Mouse (Mus musculus) cortical plate, adult 2 months (tissue): Measurements from ENCODE around the gene Snu13. TPM values are rescaled to one million over a fixed set of nuclear protein-coding genes. Genes with fewer than 3 reads are reported as not detected.

Source experiments
- H3K27ac ChIP-seq: fragments of 200-500 bp; 2 replicates; pipeline ENCODE4 v1.5.1; 2012; ENCODE audit warnings: low read length, control low read depth, inconsistent platforms; ENCODE audit not compliant: insufficient read depth
- H3K4me1 ChIP-seq: fragments of 200-500 bp; 2 replicates; pipeline ENCODE4 v1.6.1; 2011; ENCODE audit warnings: low read length; ENCODE audit not compliant: control insufficient read depth, insufficient read depth
- H3K4me3 ChIP-seq: fragments of 200-500 bp; 2 replicates; pipeline ENCODE4 v1.5.1; 2011; ENCODE audit warnings: mild to moderate bottlenecking, low read length, control low read depth; ENCODE audit not compliant: insufficient read depth
- CTCF ChIP-seq: fragments of 200-500 bp; IDR thresholded peaks from 2 replicates; pipeline ENCODE4 v1.5.1; 2011; ENCODE audit warnings: mild to moderate bottlenecking, control low read depth, low read length; ENCODE audit not compliant: insufficient read depth; ENCODE audit errors: extremely low read depth
- POLR2A ChIP-seq: fragments of 200-500 bp; IDR thresholded peaks from 2 replicates; pipeline ENCODE4 v1.6.1; 2011; ENCODE audit warnings: mild to moderate bottlenecking, low read length, control low read depth; ENCODE audit not compliant: insufficient read depth; ENCODE audit errors: extremely low read depth
- polyA plus RNA-seq: library from polyadenylated mRNA; depleted of rRNA; stranded (reverse); fragments of >200 nt; gene quantifications from 2 replicates; pipeline ENCODE4 v1.2.3, GENCODE M21; 2012; rRNA removed

Gene Snu13
- 133 and 137 TPM in 2 replicates for polyA plus RNA-seq

DNA sequence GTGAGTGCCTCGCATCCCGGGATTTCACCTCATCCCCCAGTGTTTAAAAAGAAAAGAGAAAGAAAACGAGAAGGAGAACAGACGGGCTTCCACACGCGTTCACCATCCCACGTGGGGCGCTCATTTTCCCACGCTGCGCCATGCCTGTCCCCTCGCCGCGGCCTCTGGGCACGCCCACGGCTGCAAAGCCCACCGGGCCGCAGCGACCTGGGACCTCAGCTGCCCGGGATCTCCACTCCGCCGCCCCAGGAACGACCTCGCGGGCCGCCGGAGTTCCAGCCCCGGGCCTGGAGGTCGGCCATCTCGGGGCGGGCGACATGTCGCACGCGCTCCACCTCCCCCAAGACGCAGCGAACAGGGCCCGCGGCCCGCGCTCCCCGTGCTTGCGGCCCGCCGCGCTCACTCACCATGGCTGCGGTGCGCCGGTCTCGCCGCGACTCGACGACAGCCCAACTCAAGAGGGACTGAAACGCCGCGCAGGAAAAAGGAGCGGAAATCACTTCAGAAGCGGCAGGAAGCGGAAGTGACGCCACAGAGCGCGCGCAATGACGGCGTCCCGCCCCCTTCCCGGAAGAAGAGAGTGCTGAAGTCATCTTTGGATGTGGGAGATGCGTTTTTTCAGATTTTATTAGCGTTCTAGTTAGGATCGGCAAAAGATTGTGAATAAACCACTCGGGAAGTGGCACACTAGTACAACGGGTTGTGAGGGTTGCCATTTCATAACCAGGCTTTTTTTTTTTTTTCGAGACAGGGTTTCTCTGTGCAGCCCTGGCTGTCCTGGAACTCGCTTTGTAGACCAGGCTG, at the start of gene Snu13:
Gene Snu13 (minus strand): TSS at position 519 of the 804 bp plus-strand sequence.
- Histone ChIP-seq H3K4me3 (peak within 1 kb of the TSS; percentile 84), H3K27ac (peak within 1 kb of the TSS; percentile 90), H3K4me1 (peaks cover 3% of the 10 kb centered on the region; the same call in 1 of the 2 replicates)
- peak; percentile 84 for TF ChIP-seq POLR2A
- no peak for TF ChIP-seq CTCF

DNA sequence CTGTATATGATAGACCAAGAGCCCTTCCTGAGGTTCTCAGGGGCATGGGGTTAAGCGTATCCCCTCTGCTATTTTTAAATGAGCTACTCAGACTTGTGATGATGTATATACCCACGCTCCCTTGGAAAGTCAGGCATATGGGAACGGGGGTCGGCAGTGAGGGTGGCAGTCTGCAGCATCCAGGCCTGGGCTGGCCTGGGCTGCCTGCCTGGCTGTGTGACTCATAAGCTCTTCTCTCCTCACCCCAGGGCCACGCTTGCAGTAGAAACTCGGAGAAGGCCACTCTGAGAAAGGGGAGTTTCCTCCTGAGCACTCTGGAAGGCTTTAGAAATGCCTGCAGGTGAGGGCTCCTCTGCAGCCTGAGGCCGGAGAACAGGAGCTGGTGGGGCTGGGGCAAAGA, 43.7 kb upstream of the Snu13 start:
- no peak for TF ChIP-seq POLR2A
- H3K4me3 ChIP-seq = no peak overlapping the region
- H3K4me1 ChIP-seq = peaks cover 4% of the 10 kb centered on the region
- H3K27ac ChIP-seq = no peak overlapping the region

DNA sequence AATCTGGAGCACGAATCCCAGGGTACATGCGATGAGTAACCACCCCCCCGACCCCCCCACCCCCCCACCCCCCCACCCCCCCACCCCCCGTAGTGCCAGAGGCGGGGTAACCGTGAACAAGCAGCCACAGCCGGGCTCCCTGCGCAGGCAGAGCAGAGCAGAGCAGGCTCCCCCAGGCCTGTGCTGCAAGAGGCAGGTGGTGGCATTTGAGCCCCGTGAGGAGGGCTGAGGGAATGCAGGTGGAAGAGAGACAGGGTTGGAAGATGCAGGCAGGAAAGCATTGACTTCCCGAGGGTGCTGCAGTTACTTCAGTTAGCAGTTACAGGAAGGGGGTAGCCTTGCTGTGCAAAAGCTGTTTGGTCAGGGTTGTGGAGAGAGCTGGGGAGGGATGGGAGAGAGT, 39.9 kb upstream of the Snu13 start:
- TF ChIP-seq CTCF (no peak), POLR2A (no peak)
- H3K27ac ChIP-seq = no peak overlapping the region

DNA sequence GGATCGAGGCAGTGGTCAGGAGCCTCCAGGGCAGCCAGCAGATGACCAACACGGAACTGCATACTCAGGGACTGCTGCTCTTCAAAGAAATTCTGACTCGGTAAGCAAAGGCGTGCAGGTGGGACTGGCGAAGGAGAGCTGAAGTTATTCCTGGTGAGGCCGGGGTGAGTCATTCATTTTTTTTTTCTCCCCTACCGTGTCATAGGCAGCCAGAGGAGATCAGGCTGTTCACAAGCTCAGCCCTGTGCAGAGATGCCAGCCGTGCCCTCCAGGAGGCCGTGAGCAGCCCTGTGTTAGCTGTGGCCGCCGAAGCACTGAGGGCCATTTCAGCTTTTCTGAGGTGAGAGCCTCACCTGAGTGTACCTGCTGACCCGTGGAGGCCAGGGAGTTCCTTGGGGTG, 38.7 kb upstream of the Snu13 start:
- TF ChIP-seq POLR2A (peak; percentile 59; the same call in 1 of the 2 replicates), CTCF (no peak)
- H3K4me1 ChIP-seq = peaks cover 4% of the 10 kb centered on the region
- no peak overlapping the region for H3K4me3 ChIP-seq
- H3K27ac ChIP-seq = peak overlapping the region; percentile 78

More for the DNA sequence above, 39.9 kb upstream of the Snu13 start:
- Histone ChIP-seq H3K4me3 (no peak overlapping the region), H3K4me1 (peaks cover 4% of the 10 kb centered on the region)

DNA sequence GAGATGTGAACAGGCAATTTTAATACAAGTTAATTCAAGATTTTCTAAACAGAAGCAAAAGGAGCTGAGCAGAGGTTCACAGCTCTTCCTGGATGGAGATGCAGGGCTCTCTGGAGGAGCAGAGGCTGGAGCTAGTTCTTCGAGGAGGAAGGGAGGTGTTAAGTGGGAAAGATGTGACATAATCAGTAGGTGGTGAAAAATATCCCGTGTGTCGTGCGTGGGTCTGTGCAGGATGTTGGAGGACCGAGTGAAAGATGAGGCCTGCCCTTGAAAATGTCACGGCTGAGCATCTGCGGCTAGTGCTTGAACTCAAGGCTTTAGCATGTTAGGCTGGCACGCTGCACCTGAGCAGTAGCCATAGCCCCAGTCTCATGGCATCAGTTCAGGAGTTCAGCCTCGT, 38.2 kb upstream of the Snu13 start:
- H3K27ac ChIP-seq = peak overlapping the region; percentile 75
- no peak for TF ChIP-seq CTCF
- no peak for TF ChIP-seq POLR2A
- no peak overlapping the region for H3K4me3 ChIP-seq
- H3K4me1 ChIP-seq = peaks cover 3% of the 10 kb centered on the region

DNA sequence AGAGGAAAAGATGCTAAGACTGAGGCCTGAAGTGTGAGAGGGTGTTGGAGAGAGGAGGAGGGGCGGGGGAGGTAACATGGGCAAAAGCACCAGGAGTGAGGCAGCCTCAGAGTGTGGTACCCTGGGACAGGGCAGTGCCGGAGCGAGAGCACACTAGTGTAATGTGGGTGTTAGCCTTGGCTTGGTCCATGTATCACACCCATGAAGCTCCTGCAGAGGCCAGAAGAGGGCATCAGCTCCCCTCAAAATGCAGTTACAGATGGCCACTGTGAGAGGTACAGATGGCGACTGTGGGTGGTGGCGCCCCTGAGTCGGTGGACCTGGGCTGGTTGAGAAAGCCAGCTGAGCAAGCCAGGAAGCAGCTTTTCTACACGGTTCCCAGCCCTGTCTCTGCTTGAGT, 33.8 kb upstream of the Snu13 start:
- no peaks in the 10 kb centered on the region for H3K4me1 ChIP-seq
- H3K4me3 ChIP-seq = no peak overlapping the region
- TF ChIP-seq CTCF (peak; percentile 74), POLR2A (no peak)
- H3K27ac ChIP-seq = no peak overlapping the region

DNA sequence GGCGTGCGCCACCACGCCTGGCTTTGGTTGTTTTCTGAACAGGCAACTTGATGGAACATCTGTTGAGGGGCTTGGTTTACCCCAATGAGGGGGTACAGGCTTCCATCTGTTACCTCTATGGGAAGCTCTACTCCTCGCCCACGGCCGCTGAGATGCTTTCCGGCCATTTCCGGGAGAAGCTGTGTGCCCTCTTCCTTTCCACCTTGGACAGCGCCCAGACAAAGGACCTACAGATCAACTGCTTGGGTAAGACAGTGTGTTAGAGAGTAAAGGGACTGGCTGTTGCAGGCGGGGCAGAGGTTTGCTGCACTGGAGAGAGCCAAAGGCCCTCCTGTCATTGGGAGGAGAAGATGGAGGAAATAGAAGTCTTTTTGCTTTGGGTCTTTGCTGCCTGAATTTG, 32.5 kb upstream of the Snu13 start:
- Histone ChIP-seq H3K4me3 (no peak overlapping the region), H3K4me1 (no peaks in the 10 kb centered on the region), H3K27ac (no peak overlapping the region)
- TF ChIP-seq POLR2A = no peak
- no peak for TF ChIP-seq CTCF

DNA sequence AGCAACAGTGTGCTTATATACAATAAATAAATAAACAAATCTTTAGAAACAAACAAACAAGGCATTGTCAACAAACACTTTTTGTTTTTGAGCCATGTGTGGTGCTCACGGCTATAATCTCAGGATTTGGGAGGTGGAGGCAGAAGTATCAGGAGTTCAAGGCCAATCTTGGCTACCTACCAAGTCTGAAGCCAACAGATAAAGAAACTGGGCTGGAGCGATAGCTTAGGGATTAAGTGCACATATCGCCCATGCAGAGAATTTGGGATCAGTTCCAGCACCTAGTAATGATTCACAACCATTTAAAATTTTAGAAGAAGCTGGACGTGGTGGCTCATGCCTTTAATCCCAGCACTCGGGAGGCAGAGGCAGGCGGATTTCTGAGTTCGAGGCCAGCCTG, 26.1 kb upstream of the Snu13 start:
- no peaks in the 10 kb centered on the region for H3K4me1 ChIP-seq
- no peak overlapping the region for H3K4me3 ChIP-seq
- TF ChIP-seq CTCF (no peak), POLR2A (no peak)
- no peak overlapping the region for H3K27ac ChIP-seq

DNA sequence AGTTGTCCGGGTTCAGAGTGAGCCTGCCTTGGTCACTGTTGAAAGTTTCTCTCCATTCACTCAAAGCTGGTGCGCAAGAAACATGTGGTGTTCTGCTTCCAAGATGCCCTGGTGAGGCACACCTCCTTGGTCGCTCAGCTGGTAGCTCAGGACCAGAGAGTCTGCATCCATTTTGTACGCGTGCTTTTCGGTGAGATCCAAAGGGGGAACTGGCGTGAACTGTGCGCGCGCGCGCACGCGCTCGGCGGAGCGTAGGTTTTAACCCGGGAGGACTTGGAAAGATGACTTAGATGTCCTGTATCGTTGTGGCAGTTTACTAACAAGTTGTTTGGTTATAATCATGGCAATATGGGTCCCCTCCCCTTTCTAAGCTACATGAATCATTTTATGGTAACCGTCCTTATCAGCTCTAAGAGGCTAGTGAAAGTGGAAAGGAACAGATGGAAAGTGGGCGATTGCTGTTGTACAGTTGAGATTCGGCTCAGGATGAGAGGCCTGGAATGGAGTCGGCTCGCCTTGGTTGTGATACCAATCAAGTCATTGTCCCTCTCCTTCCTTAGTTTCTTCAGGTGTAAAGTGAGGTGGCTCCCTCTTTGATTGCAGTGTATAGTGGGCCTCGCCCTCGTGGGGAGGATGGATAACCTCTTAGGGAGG, 24.5 kb upstream of the Snu13 start:
- no peak for TF ChIP-seq POLR2A
- no peak for TF ChIP-seq CTCF
- H3K4me1 ChIP-seq = no peaks in the 10 kb centered on the region

DNA sequence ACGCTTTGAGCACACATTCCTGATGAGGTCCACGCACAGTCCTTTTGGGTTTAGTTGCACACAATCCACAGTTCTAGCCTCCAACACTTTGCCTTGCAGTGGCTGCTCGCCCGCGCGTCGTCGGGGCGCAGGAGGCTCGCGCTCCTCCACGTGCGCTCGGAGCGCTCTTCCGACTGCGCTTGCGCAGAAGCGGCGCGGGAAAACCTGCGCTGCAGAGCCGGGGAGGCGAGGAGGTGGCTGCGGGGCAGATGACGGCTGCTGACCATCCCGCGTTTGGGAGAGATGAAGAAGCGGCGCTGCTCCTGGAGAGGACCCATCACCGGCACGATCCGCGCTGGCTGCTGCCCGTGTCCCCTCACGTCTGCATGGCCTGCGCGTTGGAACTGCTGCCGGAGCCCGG, 22.5 kb upstream of the Snu13 start, which contains the start of gene Mei1:
Gene Mei1 (plus strand): TSS at position 99 of the 400 bp plus-strand sequence.
- no peak within 1 kb of the TSS for H3K27ac ChIP-seq
- no peaks in the 10 kb centered on the region for H3K4me1 ChIP-seq
- TF ChIP-seq POLR2A = no peak
- TF ChIP-seq CTCF = no peak
- peak within 1 kb of the TSS; percentile 13 for H3K4me3 ChIP-seq

More for the DNA sequence above, 24.5 kb upstream of the Snu13 start:
- H3K4me3 ChIP-seq = no peak overlapping the region
- no peak overlapping the region for H3K27ac ChIP-seq
